ENCODE assay signal across 33 mouse cellular contexts in the genomic region with DNA sequence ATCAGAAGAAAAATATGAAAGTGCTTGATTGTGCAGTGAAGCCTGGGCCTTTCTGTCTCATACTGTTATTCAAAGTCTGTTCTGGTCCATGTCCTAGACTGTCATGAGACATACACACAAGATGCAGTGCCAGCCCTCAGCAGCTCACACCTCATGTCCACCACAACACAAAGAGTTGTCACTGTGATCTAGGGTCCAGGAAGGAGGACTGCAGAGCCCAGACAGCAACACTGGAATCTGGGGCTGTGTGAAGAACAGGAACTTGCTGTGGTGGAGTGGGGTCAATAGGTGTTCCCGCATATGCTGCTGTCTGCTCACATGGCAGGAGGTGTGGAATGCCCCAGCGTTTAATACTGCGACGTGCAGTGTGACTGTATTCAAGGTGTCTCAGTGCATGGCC.
"Had no signal": no experiment of that assay in that cellular context is flagged by ENCODE, and none has a peak within 500 bp of the region (broad histone marks: within the 10 kb centered on the region; RNA-seq: fewer than 3 reads in every experiment).

No protein-coding gene starts in this region.

- H3K27me3 ChIP-seq: hindbrain, embryonic 12.5 days; hindbrain, embryonic 13.5 days; hindbrain, embryonic 15.5 days; intestine, embryonic 15.5 days; kidney, embryonic 15.5 days had no signal

- H3K4me2 ChIP-seq: heart, embryonic 11.5 days; heart, embryonic 12.5 days; heart, embryonic 13.5 days; heart, embryonic 15.5 days; hindbrain, embryonic 12.5 days; hindbrain, embryonic 13.5 days; hindbrain, embryonic 14.5 days; hindbrain, embryonic 15.5 days; intestine, embryonic 15.5 days; kidney, embryonic 15.5 days had no signal

- H3K4me3 ChIP-seq: heart, embryonic 12.5 days; heart, embryonic 13.5 days; heart, embryonic 15.5 days; hindbrain, embryonic 10.5 days; hindbrain, embryonic 12.5 days; hindbrain, embryonic 13.5 days; hindbrain, embryonic 15.5 days; intestine, embryonic 15.5 days; kidney, embryonic 15.5 days; layer of hippocampus, adult 2 months had no signal

- H3K4me1 ChIP-seq: hindbrain, embryonic 13.5 days had no signal

- H3K9me3 ChIP-seq: heart, embryonic 12.5 days; heart, embryonic 13.5 days; heart, embryonic 15.5 days; hindbrain, embryonic 10.5 days; hindbrain, embryonic 12.5 days; hindbrain, embryonic 13.5 days; hindbrain, embryonic 15.5 days; intestine, embryonic 15.5 days; kidney, embryonic 15.5 days had no signal

- DNase-seq: heart, postnatal 14 days; heart, postnatal 36 days; heart, postnatal 4 days; kidney, adult 11 months; kidney, adult 18-20 months; kidney, adult 2 months; kidney, adult 8-10 months; kidney, adult 9 months; kidney, postnatal 10 days; kidney, postnatal 14 days; kidney, postnatal 25 days; kidney, postnatal 36 days; kidney, postnatal 4 days; layer of hippocampus, adult 9-11 months; layer of hippocampus, postnatal 36 days had no signal

- H3K27ac ChIP-seq: heart, embryonic 13.5 days; heart, embryonic 15.5 days; hindbrain, embryonic 10.5 days; hindbrain, embryonic 12.5 days; hindbrain, embryonic 13.5 days; hindbrain, embryonic 14.5 days; hindbrain, embryonic 15.5 days; hindbrain, postnatal 0 days; intestine, embryonic 15.5 days; kidney, embryonic 15.5 days; kidney, postnatal 0 days; layer of hippocampus, adult 2 months had no signal

- H3K36me3 ChIP-seq: heart, embryonic 12.5 days; heart, embryonic 13.5 days; heart, embryonic 15.5 days; hindbrain, embryonic 10.5 days; hindbrain, embryonic 12.5 days; hindbrain, embryonic 13.5 days; hindbrain, embryonic 15.5 days; intestine, embryonic 15.5 days; kidney, embryonic 15.5 days had no signal

- H3K9ac ChIP-seq: heart, embryonic 12.5 days; heart, embryonic 13.5 days; heart, embryonic 15.5 days; hindbrain, embryonic 12.5 days; hindbrain, embryonic 13.5 days; hindbrain, embryonic 14.5 days; hindbrain, embryonic 15.5 days; intestine, embryonic 15.5 days; kidney, embryonic 15.5 days had no signal

- ATAC-seq: hindbrain, embryonic 16.5 days; hindbrain, postnatal 0 days; inflammation-experienced regulatory T-cells, adult 6 months; intestine, embryonic 15.5 days; intestine, embryonic 16.5 days; intestine, postnatal 0 days had no signal
